Mouse (Mus musculus) embryo, embryonic 9.5 days (tissue): ENCODE measurements around the gene Shc1.
A peak's percentile ranks its signal among the peaks of the same experiment; 100 is the strongest.

Experiments
- DNase-seq: peaks from one replicate; pipeline ENCODE4 v3.0.0-alpha.2; 2017; ENCODE audit errors: extremely low spot score

Shc1 gene

GRCm38 (mm10) chr3:89390111-89390515, 28.1 kb upstream of the Shc1 start:
- no peak for DNase-seq

GRCm38 (mm10) chr3:89390699-89391662, 27.3 kb upstream of the Shc1 start:
- no peak for DNase-seq

- peak; percentile 68 for DNase-seq
Measured at GRCm38 (mm10) chr3:89391663-89392511, 26.4 kb upstream of the Shc1 start.

- DNase-seq, result peak; percentile 38
Measured at GRCm38 (mm10) chr3:89392871-89393311, 25.4 kb upstream of the Shc1 start.

- peak; percentile 99 for DNase-seq
Measured at GRCm38 (mm10) chr3:89393605-89394004, 24.6 kb upstream of the Shc1 start.

- DNase-seq, result peak; percentile 75
Measured at GRCm38 (mm10) chr3:89394006-89394893, 24.0 kb upstream of the Shc1 start, which contains the start of gene Zbtb7b. Gene Zbtb7b (minus strand): TSS chr3:89394776.

GRCm38 (mm10) chr3:89394894-89395256, 23.4 kb upstream of the Shc1 start:
- peak; percentile 89 for DNase-seq

GRCm38 (mm10) chr3:89395419-89395805, 22.8 kb upstream of the Shc1 start:
- DNase-seq, result no peak

- peak; percentile 74 for DNase-seq
Measured at GRCm38 (mm10) chr3:89395806-89396653, 22.2 kb upstream of the Shc1 start.

- DNase-seq, result no peak
Measured at GRCm38 (mm10) chr3:89396654-89397005, 21.6 kb upstream of the Shc1 start.

- DNase-seq, result no peak
Measured at GRCm38 (mm10) chr3:89401329-89401728, 16.9 kb upstream of the Shc1 start.

GRCm38 (mm10) chr3:89402693-89403092, 15.6 kb upstream of the Shc1 start, which contains the start of gene Lenep:
Gene Lenep (minus strand): TSS chr3:89402793.
- DNase-seq, result no peak

GRCm38 (mm10) chr3:89406887-89407286, 11.4 kb upstream of the Shc1 start:
- no peak for DNase-seq

- DNase-seq, result no peak
Measured at GRCm38 (mm10) chr3:89408448-89408847, 9.8 kb upstream of the Shc1 start.

- DNase-seq, result no peak
Measured at GRCm38 (mm10) chr3:89409701-89410100, 8.5 kb upstream of the Shc1 start.

- DNase-seq, result no peak
Measured at GRCm38 (mm10) chr3:89410864-89411263, 7.4 kb upstream of the Shc1 start.

GRCm38 (mm10) chr3:89411490-89412393, 6.5 kb upstream of the Shc1 start, which contains the start of gene Flad1:
Gene Flad1 (minus strand): TSS chr3:89411870.
- DNase-seq, result peak; percentile 100

- no peak for DNase-seq
Measured at GRCm38 (mm10) chr3:89416158-89416557, 2.1 kb upstream of the Shc1 start.

GRCm38 (mm10) chr3:89417131-89417530, 1.1 kb upstream of the Shc1 start:
- no peak for DNase-seq
